Mouse (Mus musculus) CH12.LX (cell line): ENCODE measurements around the gene Hist1h2bh. TPM values are rescaled to one million over a fixed set of nuclear protein-coding genes. Genes with fewer than 3 reads are reported as not detected.
"Not testable (repeated sequence)": the region's sequence is repeated elsewhere in the genome, so short reads cannot be mapped to it uniquely, and the experiment has no call there.

Experiments
- DNase-seq: peaks from one replicate; pipeline ENCODE4 v3.0.0-alpha.2; 2013; ENCODE audit errors: extremely low read depth
- H3K27ac ChIP-seq: 2 replicates; pipeline ENCODE4 v1.5.1; 2012; ENCODE audit warnings: low read depth, mild to moderate bottlenecking, control low read depth, moderate library complexity; ENCODE audit not compliant: insufficient read depth
- H3K27me3 ChIP-seq: replicated peaks from 2 replicates; pipeline ENCODE3; 2012; ENCODE audit warnings: inconsistent platforms
- H3K36me3 ChIP-seq, 2 experiments: replicated peaks in 1 of 2; 2 replicates each; pipeline versions ENCODE3 to v1.6.1; 2012; ENCODE audit warnings: inconsistent platforms in 1 of 2, low read length in 1 of 2, mild to moderate bottlenecking in 1 of 2, mixed read lengths in 1 of 2, moderate library complexity in 1 of 2; ENCODE audit not compliant: control insufficient read depth in 1 of 2, insufficient read depth in 1 of 2
- H3K4me1 ChIP-seq, 2 experiments: 2 replicates each; pipeline ENCODE4 v1.6.1; 2012; ENCODE audit warnings: inconsistent platforms in 1 of 2, moderate library complexity in 1 of 2; ENCODE audit not compliant: insufficient read depth in 2 of 2, control insufficient read depth in 1 of 2
- H3K4me2 ChIP-seq: 2 replicates; pipeline ENCODE4 v1.6.1; 2012; ENCODE audit warnings: low read depth, mild to moderate bottlenecking, control low read depth; ENCODE audit not compliant: poor library complexity, insufficient read depth, severe bottlenecking
- H3K4me3 ChIP-seq, 3 experiments: fragments of 150-350 bp in 1 of 3; sonication (generic) in 1 of 3; replicated peaks in 1 of 3; 2 replicates each; pipeline versions ENCODE3 to v1.5.1; 2011 to 2012; ENCODE audit warnings: low read depth in 2 of 3, low read length in 2 of 3, mild to moderate bottlenecking in 2 of 3, moderate library complexity in 2 of 3, control low read depth in 1 of 3, improper control_type of control experiment in 1 of 3, inconsistent platforms in 1 of 3, mixed read lengths in 1 of 3; ENCODE audit not compliant: poor library complexity in 1 of 3
- H3K79me2 ChIP-seq: replicated peaks from 2 replicates; pipeline ENCODE4 v1.6.1; 2012; ENCODE audit warnings: mild to moderate bottlenecking, moderate library complexity; ENCODE audit not compliant: control insufficient read depth, poor library complexity, insufficient read depth, severe bottlenecking; ENCODE audit errors: extremely low read depth
- H3K9ac ChIP-seq: 2 replicates; pipeline ENCODE4 v1.6.1; 2012; ENCODE audit warnings: low read depth, mild to moderate bottlenecking, control low read depth, moderate library complexity; ENCODE audit not compliant: insufficient read depth
- H3K9me3 ChIP-seq: replicated peaks from 2 replicates; pipeline ENCODE3; 2012; ENCODE audit warnings: low read length, inconsistent platforms, mixed read lengths
- CHD1 ChIP-seq: IDR thresholded peaks from 2 replicates; pipeline ENCODE4 v1.6.1; 2012; ENCODE audit warnings: low read depth, low read length, improper control_type of control experiment, inconsistent platforms
- CHD2 ChIP-seq: IDR thresholded peaks from 2 replicates; pipeline ENCODE4 v1.6.1; 2011; ENCODE audit warnings: low read length, improper control_type of control experiment
- JUN ChIP-seq: IDR thresholded peaks from 2 replicates; pipeline ENCODE4 v1.6.1; 2011; ENCODE audit warnings: low read depth, mild to moderate bottlenecking, low read length, improper control_type of control experiment, moderate library complexity; ENCODE audit not compliant: insufficient read depth
- NELFE ChIP-seq: IDR thresholded peaks from 2 replicates; pipeline ENCODE4 v1.6.1; 2011; ENCODE audit warnings: low read depth, low read length, improper control_type of control experiment
- POLR2A ChIP-seq: IDR thresholded peaks from 2 replicates; pipeline ENCODE4 v1.6.1; 2011; ENCODE audit warnings: low read depth, mild to moderate bottlenecking, improper control_type of control experiment, low read length
- POLR2AphosphoS2 ChIP-seq: IDR thresholded peaks from 2 replicates; pipeline ENCODE4 v1.6.1; 2011; ENCODE audit warnings: low read depth, low read length, improper control_type of control experiment
- RCOR1 ChIP-seq: conservative IDR thresholded peaks from 2 replicates; pipeline ENCODE4 v1.6.1; 2012; ENCODE audit warnings: low read depth, mild to moderate bottlenecking, inconsistent platforms, low read length, improper control_type of control experiment
- SIN3A ChIP-seq: IDR thresholded peaks from 2 replicates; pipeline ENCODE4 v1.6.1; 2012; ENCODE audit warnings: low read length, improper control_type of control experiment, inconsistent platforms
- TBP ChIP-seq: conservative IDR thresholded peaks from 2 replicates; pipeline ENCODE4 v1.6.1; 2011; ENCODE audit warnings: low read depth, low read length, improper control_type of control experiment
- ZMIZ1 ChIP-seq: IDR thresholded peaks from 2 replicates; pipeline ENCODE4 v1.6.1; 2012; ENCODE audit warnings: low read depth, mild to moderate bottlenecking, inconsistent platforms, low read length, improper control_type of control experiment
- ZNF384 ChIP-seq: IDR thresholded peaks from 2 replicates; pipeline ENCODE4 v1.6.1; 2012; ENCODE audit warnings: low read depth, low read length, improper control_type of control experiment, inconsistent platforms
- dilution Hi-C: fragments of 300-500 bp; cut with MboI; formaldehyde crosslinking; loops from 2 replicates; pipeline ENCODE4 v1.14.3; 2020; ENCODE audit warnings: low sequenced_read_pairs; ENCODE audit not compliant: extremely low pct_unique_long_range_greater_than_20kb, extremely low pct_ligation_motif_present
- in situ Hi-C: fragments of 300-500 bp; cut with MboI; formaldehyde crosslinking; loops from 3 replicates; pipeline ENCODE4 v1.14.3; 2019; ENCODE audit warnings: low sequenced_read_pairs, low pct_ligation_motif_present, low pct_unique_long_range_greater_than_20kb, mixed read lengths
- polyA plus RNA-seq: library from polyadenylated mRNA; unstranded; fragments of >175 nt; gene quantifications from 2 replicates; pipeline ENCODE4 v1.2.1, GENCODE M21; 2012; ENCODE audit warnings: low read depth; ENCODE audit not compliant: insufficient read length
- total RNA-seq, 2 experiments: library from RNA; depleted of rRNA; stranded (reverse); fragments of 300-350 nt in 1 of 2; fragments of >200 nt in 1 of 2; gene quantifications; 2 replicates each; pipeline ENCODE4 v1.2.3; 2012 to 2014

Gene Hist1h2bh
- total and polyA plus RNA-seq, 3 experiments = 0.77 to 261 (median 8.0) TPM

- Histone ChIP-seq H3K4me3 (peak overlapping the region; percentile 34 to 72 (median 50)), H3K9ac (peak overlapping the region; percentile 97), H3K27ac (peak overlapping the region; percentile 97), H3K4me2 (peak overlapping the region; percentile 84), H3K4me1 (peaks cover 5 to 36% of the 10 kb centered on the region in 2 experiments; a peak in 3 of 4 replicates)
- dilution Hi-C loops, H3K36me3 ChIP-seq, in situ Hi-C loops, H3K9me3 ChIP-seq, H3K79me2 ChIP-seq, H3K27me3 ChIP-seq, DNase-seq: not testable (repeated sequence)
- TF ChIP-seq NELFE (peak; percentile 52), RCOR1 (peak; percentile 39; the same call in 1 of the 2 replicates), SIN3A (peak; percentile 67; the same call in 1 of the 2 replicates), POLR2AphosphoS2 (peak; percentile 99), ZMIZ1 (peak; percentile 77; the same call in 1 of the 2 replicates), POLR2A (peak; percentile 44; the same call in 1 of the 2 replicates), CHD1 (peak; percentile 69; the same call in 1 of the 2 replicates), CHD2 (0 out of 2 replicates have a peak, but pooled peaks have one; percentile 4)
Measured at GRCm38 (mm10) chr13:23542225-23542980, 789 bp downstream of the Hist1h2bh start.

- in situ Hi-C loops = no loop called here
- no peak overlapping the region for H3K27ac ChIP-seq
- TF ChIP-seq ZMIZ1 = no peak
- TF ChIP-seq JUN = no peak
- peak; percentile 78 for TF ChIP-seq ZNF384
- TF ChIP-seq TBP = no peak
- H3K36me3 ChIP-seq = no peaks in the 10 kb centered on the region
- no peak for DNase-seq
- dilution Hi-C loops = no loop called here
- H3K4me1 ChIP-seq = peaks cover 7 to 44% of the 10 kb centered on the region in 2 experiments; a peak in 3 of 4 replicates
- peak overlapping the region; percentile 97; the same call in 1 of the 2 replicates for H3K9ac ChIP-seq
- H3K9me3 ChIP-seq = no peaks in the 10 kb centered on the region
- H3K4me2 ChIP-seq = peak overlapping the region; percentile 56; the same call in 1 of the 2 replicates
- no peak overlapping the region for H3K4me3 ChIP-seq
- H3K79me2 ChIP-seq = no peaks in the 10 kb centered on the region
- H3K27me3 ChIP-seq = no peaks in the 10 kb centered on the region
Measured at GRCm38 (mm10) chr13:23541497-23541896, 1.7 kb downstream of the Hist1h2bh start.

GRCm38 (mm10) chr13:23539821-23540220 lies 3.4 kb downstream of the Hist1h2bh start:
- Histone ChIP-seq H3K4me1 (peaks cover 7 to 48% of the 10 kb centered on the region in 2 experiments; a peak in 3 of 4 replicates), H3K9ac (peak overlapping the region; percentile 26; the same call in 1 of the 2 replicates)
- TF ChIP-seq TBP = peak; percentile 84
- dilution Hi-C loops, H3K27ac ChIP-seq, DNase-seq, H3K79me2 ChIP-seq, H3K4me2 ChIP-seq, in situ Hi-C loops, H3K4me3 ChIP-seq, H3K36me3 ChIP-seq, H3K9me3 ChIP-seq, H3K27me3 ChIP-seq: not testable (repeated sequence)
